Mouse (Mus musculus) spleen, postnatal 36 days (tissue): ENCODE data around the gene Yjefn3.
"Not testable (repeated sequence)": the region's sequence is repeated elsewhere in the genome, so short reads cannot be mapped to it uniquely, and the experiment has no call there.

Experiments used
- DNase-seq, 2 experiments: peaks; one replicate each; pipeline ENCODE4 v3.0.0; 2022; ENCODE audit warnings: low spot score in 2 of 2, mixed read lengths in 1 of 2

The Yjefn3 gene

DNA sequence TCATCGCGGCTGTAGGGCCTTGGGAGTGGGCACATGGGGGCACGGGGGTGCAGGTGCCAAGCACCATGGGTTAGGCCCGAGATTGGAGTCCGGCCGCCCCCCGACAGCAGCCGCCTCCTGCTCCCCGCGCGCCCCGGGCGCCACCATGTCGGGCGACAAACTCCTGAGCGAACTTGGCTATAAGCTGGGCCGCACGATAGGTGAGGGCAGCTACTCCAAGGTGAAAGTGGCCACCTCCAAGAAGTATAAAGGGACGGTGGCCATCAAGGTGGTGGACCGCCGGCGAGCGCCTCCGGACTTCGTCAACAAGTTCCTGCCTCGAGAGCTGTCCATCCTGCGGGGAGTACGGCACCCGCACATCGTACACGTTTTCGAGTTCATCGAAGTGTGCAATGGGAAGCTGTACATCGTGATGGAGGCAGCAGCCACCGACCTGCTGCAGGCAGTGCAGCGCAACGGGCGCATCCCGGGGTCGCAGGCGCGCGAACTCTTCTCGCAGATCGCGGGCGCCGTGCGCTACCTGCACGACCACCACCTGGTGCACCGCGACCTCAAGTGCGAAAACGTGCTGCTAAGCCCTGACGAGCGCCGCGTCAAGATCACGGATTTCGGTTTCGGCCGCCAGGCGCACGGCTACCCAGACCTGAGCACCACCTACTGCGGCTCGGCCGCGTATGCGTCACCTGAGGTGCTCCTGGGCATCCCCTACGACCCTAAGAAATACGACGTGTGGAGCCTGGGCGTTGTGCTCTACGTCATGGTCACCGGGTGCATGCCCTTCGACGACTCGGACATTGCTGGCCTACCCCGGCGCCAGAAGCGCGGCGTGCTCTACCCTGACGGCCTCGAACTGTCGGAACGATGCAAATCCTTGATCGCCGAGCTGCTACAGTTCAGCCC lies at the start of gene Yjefn3, which contains the start of the genes Tssk6 and Ndufa13:
TSS of gene Yjefn3 (minus strand) at position 550 of the 900 bp plus-strand sequence.
TSS of gene Tssk6 (plus strand) at position 22 of the 900 bp plus-strand sequence.
TSS of gene Ndufa13 (minus strand) at position 396 of the 900 bp plus-strand sequence.
- peak; percentile 54 to 59 for DNase-seq

GRCm38 (mm10) chr8:69950300-69950699 lies 47.8 kb upstream of the Yjefn3 start:
- no peak for DNase-seq

DNA sequence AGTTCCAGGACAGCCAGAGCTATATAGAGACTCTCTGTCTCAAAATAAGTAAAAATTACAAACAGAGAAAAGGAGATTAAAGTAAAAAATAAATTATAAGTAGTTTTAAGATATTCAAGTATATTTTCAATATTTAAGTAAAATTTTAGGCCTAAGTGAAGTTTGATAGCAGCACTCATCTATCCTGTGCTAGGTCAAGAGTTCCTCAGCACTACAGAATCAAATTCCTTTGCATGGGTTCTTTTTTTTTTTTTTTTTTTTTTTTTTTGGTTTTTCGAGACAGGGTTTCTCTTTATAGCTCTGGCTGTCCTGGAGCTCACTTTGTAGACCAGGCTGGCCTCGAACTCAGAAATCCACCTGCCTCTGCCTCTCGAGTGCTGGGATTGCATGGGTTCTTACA lies 40.0 kb upstream of the Yjefn3 start:
- DNase-seq = not testable (repeated sequence)

GRCm38 (mm10) chr8:69940386-69940785 lies 37.9 kb upstream of the Yjefn3 start:
- DNase-seq = no peak

- DNase-seq = no peak
Observed at GRCm38 (mm10) chr8:69939633-69940032, 37.1 kb upstream of the Yjefn3 start.

GRCm38 (mm10) chr8:69938245-69938982 lies 35.9 kb upstream of the Yjefn3 start:
- no peak for DNase-seq

GRCm38 (mm10) chr8:69937466-69937865 lies 35.0 kb upstream of the Yjefn3 start:
- peak; percentile 39 to 45 for DNase-seq

- no peak for DNase-seq
Observed at GRCm38 (mm10) chr8:69936050-69936794, 33.7 kb upstream of the Yjefn3 start.

DNA sequence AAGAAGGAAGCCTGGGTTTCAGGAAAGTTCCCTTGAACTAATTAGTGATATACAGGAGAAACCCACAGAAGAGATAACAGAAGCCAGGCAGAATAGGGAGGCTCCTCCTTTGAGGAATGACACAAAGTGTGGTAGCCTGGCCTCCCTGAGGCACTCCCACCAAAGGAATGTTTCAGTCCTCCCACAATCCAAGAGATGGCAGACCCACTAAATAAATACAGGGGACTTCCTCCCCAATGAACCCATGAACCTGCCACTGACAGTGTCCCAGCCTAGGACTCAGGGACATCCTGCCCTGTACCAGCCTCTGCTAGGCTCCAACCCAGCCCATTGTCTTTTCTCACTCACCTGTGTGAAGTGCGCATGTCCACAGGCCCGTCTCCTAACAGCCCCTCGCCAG lies 32.9 kb upstream of the Yjefn3 start:
- DNase-seq = no peak

DNA sequence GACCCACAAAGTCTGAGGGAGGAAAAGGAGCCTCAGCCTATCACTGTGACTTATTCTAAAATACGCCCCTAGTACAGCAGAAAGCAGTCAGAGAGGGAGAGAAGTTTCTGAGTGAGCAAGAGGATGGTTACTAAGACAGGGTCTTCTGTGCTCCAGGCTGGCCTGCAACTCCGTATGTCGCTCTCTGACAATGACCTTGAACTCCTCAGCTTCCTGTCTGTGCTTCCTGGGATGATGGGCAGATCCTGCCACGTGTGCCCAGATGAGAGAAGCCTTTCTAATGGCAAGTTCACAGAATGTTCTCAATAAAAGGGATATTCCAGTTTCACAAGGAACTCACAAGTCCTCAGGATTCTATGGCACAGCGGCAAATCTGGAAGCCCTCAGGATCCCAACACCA lies 32.1 kb upstream of the Yjefn3 start:
- DNase-seq = no peak

DNA sequence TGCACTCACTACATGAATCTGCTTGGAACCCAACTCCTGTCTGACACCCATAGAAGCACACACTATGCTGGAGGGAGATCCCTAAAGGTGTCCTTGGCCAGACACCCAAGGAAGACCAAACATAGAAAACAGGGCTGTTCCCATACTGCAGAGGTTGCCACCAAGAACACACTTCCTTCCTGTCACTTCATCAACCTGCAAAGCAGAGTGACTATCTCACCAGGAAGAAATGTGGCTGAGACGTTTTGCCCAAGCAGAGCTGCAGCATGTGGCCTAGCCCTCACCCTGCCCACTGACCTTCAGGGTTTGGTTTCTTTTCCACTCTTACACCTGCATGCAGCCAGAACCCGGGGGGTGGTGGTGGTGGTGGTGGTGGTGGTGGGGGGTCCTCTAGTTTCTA lies 31.3 kb upstream of the Yjefn3 start:
- no peak for DNase-seq

DNA sequence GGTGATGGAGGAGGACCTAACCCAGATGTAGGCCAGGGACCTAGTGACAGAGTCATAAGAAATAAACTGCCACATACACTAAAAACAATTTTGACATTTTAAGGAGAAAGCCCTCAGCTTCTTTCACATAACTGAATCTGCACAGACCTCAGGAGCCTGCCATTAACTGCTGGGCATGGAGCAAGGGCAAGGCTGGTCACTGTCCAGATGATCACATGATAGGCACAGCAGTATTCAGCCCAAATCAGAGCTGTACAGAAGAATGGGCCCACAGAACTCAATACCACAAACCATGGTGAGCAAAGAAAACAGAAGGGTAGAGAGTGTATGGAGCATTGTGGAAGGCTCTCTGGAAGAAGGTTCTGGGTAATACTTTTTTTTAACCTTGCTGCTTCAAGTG lies 24.4 kb upstream of the Yjefn3 start:
- no peak for DNase-seq

DNA sequence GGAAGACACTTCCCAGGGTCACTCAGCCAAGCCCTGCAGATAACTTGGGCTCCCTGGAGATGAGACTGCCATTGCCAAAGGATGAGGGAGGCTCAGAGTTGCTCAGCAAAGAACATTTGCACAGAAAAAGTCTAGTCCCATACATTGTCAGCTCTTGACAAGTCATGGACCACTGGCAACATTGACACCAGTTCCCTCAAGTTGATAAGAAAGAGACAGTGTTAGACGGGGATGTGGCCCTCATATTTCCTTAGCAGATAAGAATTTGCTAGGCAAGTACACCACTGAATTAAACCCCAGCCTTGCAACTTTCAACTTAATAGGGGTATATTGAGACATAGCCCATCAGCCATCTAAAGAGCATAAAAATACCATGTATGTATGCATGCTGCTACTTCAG lies 21.5 kb upstream of the Yjefn3 start:
- DNase-seq = no peak

GRCm38 (mm10) chr8:69921141-69921540 lies 18.6 kb upstream of the Yjefn3 start:
- no peak for DNase-seq

DNA sequence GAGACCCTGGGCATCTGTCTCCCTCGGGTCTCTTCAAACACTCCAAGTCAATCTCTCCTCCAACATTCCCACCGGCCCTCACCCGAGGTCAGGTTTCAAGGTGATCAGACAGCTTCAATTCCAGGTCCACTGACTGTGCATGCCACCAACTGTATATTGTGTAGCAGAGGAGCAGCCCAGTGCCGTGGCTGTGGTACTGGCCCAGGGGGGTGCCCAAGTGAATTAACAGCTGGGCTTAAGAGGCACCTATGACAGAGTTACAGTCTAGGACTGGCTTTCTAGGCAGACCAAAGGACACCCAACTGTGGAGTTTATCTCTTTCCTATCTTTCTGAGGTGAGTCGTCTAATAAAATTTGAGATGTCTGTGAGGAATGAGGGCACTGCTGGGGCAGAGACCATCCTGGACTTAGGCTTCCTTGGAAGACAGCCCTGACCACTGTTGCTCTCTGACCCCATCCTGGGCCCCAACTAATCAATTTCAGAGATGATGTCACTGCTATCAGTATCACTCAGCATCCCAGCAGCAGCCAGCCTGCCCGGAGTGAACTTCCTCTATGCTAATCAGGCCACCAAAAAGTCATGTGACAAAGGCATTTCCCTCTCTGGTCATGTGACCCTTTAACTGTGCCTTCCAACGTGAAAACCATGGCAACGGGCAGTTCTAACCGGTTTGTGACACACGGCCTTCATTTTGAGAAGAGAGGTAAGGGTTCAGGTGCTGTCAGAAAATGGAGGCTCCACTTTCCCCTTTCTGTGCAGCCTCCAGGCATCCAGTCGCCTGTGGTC lies 17.6 kb upstream of the Yjefn3 start:
- peak; percentile 85 to 91 for DNase-seq

- DNase-seq = peak; percentile 78 to 84
Observed at GRCm38 (mm10) chr8:69919010-69919409, 16.5 kb upstream of the Yjefn3 start.

DNA sequence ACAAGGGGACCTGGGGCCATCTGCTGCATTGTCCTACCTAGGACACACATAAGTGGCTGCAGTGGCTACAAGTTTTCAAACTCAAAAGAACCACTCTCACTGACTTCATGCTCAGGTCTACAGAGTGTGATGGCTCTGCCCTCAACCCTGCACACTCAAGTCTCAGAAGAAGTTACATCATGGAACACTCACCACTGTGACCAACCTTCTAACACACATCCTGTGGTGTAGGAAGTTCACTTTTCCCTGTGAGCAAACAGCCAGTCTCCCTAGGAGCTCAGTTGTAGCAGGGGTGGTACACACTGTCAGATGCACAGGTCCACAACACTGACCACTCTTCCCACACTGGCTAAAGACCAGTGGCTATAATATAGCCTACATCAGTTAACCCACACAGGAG lies 16.0 kb upstream of the Yjefn3 start:
- no peak for DNase-seq

- DNase-seq = no peak
Observed at GRCm38 (mm10) chr8:69915748-69916147, 13.2 kb upstream of the Yjefn3 start.

GRCm38 (mm10) chr8:69914526-69914925 lies 12.0 kb upstream of the Yjefn3 start:
- no peak for DNase-seq

DNA sequence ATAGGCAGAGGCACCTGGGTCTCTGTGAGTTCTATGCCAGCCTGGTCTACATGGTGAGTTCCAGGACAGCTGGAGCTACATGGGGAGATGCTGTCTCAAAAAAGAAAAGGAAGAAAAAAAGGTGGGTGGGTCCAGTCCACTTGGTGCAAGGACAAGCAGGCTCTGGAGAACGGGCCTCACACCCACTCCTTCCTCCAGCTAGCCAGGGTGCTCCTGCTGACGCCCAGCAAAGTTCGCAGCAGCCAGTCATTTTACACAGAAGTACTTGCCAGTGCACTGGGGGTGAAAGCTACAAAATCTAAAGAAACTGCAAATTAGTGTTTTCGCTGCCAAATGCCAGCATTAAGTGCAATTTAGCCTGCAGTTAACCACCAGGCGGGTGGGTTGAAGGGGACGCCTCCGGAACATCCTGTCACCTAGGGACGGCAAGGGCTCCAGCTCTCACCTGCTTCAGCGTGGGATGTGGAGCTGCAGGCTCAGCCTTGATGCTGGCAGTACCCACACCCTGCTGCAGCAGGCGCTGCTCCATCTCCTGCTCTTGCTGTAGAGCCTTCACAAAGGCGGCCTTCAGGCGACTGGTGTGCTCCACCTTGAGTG lies 10.1 kb upstream of the Yjefn3 start:
- no peak for DNase-seq

DNA sequence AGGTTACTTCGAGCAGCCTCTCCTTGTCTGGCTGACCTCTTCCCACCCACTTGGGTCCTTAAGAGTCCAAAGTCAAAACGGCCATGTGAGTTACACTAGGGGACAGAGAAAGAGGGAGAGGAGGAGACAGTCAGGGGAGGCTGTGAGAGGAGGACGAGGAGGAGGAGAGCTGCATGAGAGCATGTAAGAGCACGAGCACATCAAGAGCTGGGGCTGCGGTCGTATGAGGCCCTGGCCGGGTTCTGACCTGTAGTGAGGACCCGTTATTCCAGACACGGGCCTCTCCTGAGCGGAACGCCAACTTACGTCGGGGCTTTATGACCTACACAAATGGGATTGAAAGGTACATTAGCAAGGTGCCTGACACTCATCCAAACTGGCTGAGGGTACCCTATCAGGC lies 9.4 kb upstream of the Yjefn3 start:
- no peak for DNase-seq
